Mouse (Mus musculus): ENCODE measurements around the gene Tes3-ps. TPM values are rescaled to one million over a fixed set of nuclear protein-coding genes. Genes with fewer than 3 reads are reported as not detected.

Tes3-ps gene
- polyA plus RNA-seq, 1 experiment from 2014 or later = 0.88 TPM

DNA sequence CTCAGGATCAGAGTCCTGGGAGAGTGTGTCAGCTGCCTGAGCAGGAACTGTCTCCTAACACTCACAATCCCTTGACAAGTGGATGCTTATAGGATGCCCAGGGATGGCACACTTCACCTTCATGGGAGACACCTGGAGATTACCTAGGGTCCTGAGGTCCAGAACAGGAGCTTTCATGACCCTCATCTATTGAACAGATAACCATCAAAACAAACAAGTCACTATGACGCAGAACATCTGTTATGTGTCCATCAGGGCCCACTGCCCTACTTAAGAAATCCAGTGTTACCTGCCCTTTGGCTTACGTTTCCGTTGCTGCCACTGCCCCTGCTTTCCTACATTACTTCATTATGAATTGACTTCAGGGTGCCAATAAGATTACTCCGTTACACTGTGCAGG lies 12.7 kb downstream of the Tes3-ps start:
- 75% methylated on average over 4 of the region's 4 CpGs for WGBS (ENCODE audit: insufficient replicate concordance)
- ATAC-seq (ENCODE audit: insufficient read depth) = no peak

DNA sequence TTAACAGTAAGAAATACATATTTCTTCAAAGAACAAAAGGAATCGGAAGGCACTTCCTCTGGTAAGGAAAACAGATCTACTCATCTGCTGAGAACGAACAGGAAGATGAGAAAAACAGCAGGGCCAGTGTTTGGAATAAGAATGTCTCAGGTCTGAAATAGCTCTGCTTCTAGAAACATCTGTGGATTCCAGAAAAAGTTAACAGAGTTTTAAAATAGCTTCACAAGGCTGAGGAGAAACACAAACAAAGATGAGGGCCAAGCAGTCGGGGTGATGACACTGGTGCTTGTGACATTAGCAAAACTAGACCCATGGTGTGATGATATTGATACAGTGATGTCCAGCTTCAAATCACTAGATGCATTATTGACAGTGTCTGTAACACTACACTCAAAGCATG lies 14.1 kb downstream of the Tes3-ps start:
- Histone ChIP-seq H3K4me3 (replicated peaks) (no peak overlapping the region), H3K4me1 (replicated peaks) (no peaks in the 10 kb centered on the region), H3K36me3 (replicated peaks) (no peaks in the 10 kb centered on the region), H3K27me3 (no peaks in the 10 kb centered on the region), H3K9me3 (replicated peaks) (no peaks in the 10 kb centered on the region), H3K4me2 (no peak overlapping the region), H3K9ac (no peak overlapping the region), H3K27ac (replicated peaks) (no peak overlapping the region)
- 69% methylated on average over 3 of the region's 3 CpGs for WGBS (ENCODE audit: insufficient replicate concordance)
- ATAC-seq (ENCODE audit: insufficient read depth) = no peak

More for the DNA sequence above, 12.7 kb downstream of the Tes3-ps start:
- no peaks in the 10 kb centered on the region for H3K4me1 ChIP-seq (replicated peaks)
- H3K27ac ChIP-seq (replicated peaks) = no peak overlapping the region
- H3K36me3 ChIP-seq (replicated peaks) = no peaks in the 10 kb centered on the region
- no peak overlapping the region for H3K9ac ChIP-seq
- no peaks in the 10 kb centered on the region for H3K9me3 ChIP-seq (replicated peaks)
- H3K4me3 ChIP-seq (replicated peaks) = no peak overlapping the region
- no peak overlapping the region for H3K4me2 ChIP-seq
- H3K27me3 ChIP-seq = no peaks in the 10 kb centered on the region

DNA sequence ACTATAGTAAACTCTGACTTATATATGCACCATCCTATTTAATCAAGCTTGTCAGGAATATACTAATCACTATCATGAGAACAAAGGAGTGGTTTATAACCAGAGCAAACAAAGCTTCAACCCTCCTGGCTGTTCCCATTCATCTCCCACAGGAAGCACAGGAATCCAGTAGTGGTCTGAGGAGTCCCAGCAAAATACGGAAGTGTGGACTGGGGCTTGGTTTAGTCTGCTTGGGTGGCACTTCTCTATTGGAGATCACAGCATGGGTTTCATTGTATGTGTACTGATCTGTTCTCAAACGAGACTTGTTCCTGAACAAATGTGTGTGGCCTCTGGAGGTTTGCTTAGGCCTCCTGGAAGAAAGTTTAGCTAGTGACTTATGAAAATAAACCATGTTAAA lies 25.6 kb downstream of the Tes3-ps start:
- ATAC-seq (ENCODE audit: insufficient read depth) = no peak
- no peaks in the 10 kb centered on the region for H3K36me3 ChIP-seq (replicated peaks)
- WGBS (ENCODE audit: insufficient replicate concordance) = 30% methylated on average over 2 of the region's 2 CpGs
- no peaks in the 10 kb centered on the region for H3K27me3 ChIP-seq
- no peak overlapping the region for H3K9ac ChIP-seq
- no peaks in the 10 kb centered on the region for H3K9me3 ChIP-seq (replicated peaks)
- H3K4me2 ChIP-seq = no peak overlapping the region
- H3K4me1 ChIP-seq (replicated peaks) = no peaks in the 10 kb centered on the region
- no peak overlapping the region for H3K4me3 ChIP-seq (replicated peaks)
- no peak overlapping the region for H3K27ac ChIP-seq (replicated peaks)

DNA sequence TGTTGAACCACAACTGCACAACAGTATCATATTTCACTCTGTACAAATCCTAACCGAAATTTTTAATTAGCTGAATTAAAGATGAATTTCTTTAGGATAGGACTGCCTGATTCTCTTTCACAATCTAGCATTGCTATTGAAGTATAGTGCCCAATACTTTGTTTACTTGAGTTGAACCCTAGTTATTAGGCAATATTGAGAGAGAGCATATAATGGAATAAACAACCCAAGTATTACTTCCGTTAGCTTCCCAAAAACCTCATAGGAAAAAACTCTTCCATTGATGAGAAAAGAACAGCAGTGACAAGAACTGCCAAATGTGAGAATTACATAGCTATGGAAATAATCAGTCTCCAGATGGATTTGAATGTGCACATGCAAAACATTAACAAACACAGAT lies 33.1 kb downstream of the Tes3-ps start:
- ATAC-seq (ENCODE audit: insufficient read depth) = no peak
- WGBS (ENCODE audit: insufficient replicate concordance) = 67% methylated on average over 2 of the region's 2 CpGs
- Histone ChIP-seq H3K4me3 (replicated peaks) (no peak overlapping the region), H3K4me1 (replicated peaks) (no peaks in the 10 kb centered on the region), H3K4me2 (no peak overlapping the region), H3K36me3 (replicated peaks) (no peaks in the 10 kb centered on the region), H3K9me3 (replicated peaks) (no peaks in the 10 kb centered on the region), H3K9ac (no peak overlapping the region), H3K27ac (replicated peaks) (no peak overlapping the region), H3K27me3 (no peaks in the 10 kb centered on the region)

DNA sequence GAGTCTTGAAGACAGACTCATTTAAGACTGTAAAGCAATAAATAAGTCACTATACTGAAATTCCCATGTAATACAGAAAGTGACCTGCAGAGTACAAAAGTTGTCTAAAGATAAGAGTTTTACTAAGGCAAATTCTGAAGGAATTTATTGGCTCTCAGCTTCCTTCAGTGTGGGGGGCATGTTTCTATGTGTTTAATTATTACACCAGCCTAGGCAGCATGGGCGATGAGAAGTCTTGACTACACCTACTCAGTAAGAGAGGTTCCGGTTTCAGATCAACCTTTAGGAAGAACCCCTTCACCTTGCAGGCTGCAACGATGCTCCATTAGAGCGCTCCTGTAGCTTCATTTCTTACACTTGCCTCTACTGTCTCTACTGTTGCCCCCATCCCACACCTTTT lies 37.5 kb downstream of the Tes3-ps start:
- Histone ChIP-seq H3K4me3 (replicated peaks) (no peak overlapping the region), H3K9ac (no peak overlapping the region), H3K4me2 (no peak overlapping the region), H3K27me3 (no peaks in the 10 kb centered on the region), H3K27ac (replicated peaks) (no peak overlapping the region), H3K4me1 (replicated peaks) (no peaks in the 10 kb centered on the region), H3K36me3 (replicated peaks) (no peaks in the 10 kb centered on the region), H3K9me3 (replicated peaks) (no peaks in the 10 kb centered on the region)
- 88% methylated on average over 4 of the region's 4 CpGs for WGBS (ENCODE audit: insufficient replicate concordance)
- ATAC-seq (ENCODE audit: insufficient read depth) = no peak

DNA sequence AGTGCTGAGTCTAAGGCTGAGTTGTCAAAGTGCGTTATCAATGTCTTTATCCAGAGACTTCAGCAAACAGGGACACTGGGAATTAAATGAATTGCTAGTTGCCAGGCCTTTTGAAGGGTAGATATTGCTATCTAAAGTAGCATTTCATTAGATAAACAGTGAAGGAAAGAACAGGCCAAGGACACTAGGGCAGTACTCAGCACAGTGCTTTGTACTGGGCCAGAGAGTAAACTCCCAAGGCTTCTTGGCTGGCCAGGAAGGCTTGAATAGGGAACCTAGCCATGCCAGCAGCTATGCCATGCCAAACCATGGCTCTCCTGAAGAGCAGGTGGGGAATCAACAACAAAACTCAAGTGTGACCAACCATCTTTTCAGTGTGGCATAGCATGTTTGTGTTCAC lies 43.8 kb downstream of the Tes3-ps start:
- H3K36me3 ChIP-seq (replicated peaks) = no peaks in the 10 kb centered on the region
- H3K4me3 ChIP-seq (replicated peaks) = no peak overlapping the region
- no peak overlapping the region for H3K4me2 ChIP-seq
- 85% methylated on average over 1 of the region's 1 CpGs for WGBS (ENCODE audit: insufficient replicate concordance)
- H3K9me3 ChIP-seq (replicated peaks) = no peaks in the 10 kb centered on the region
- no peaks in the 10 kb centered on the region for H3K4me1 ChIP-seq (replicated peaks)
- no peak overlapping the region for H3K9ac ChIP-seq
- no peak for ATAC-seq (ENCODE audit: insufficient read depth)
- no peak overlapping the region for H3K27ac ChIP-seq (replicated peaks)
- H3K27me3 ChIP-seq = no peaks in the 10 kb centered on the region

DNA sequence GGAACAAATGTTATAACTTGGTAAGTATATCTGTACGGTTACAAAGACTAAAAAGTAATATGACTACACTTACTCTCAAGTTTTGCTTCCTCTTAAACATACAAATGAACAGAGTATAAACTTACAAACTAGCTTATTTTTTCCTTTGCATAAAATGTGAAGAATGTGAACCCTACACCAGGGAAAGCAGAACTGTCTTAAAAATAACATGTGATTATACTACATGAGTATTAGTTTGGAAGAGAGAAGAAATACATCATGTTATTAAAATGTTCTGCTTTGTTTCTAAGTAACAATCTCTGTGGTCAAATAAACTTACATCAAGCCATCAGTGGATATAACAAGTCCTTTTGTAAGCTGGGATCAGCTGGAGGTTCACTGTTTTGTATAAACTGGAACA lies 45.6 kb downstream of the Tes3-ps start:
- no peak overlapping the region for H3K27ac ChIP-seq (replicated peaks)
- H3K9me3 ChIP-seq (replicated peaks) = no peaks in the 10 kb centered on the region
- H3K36me3 ChIP-seq (replicated peaks) = 0 out of 2 replicates have a peak, but pooled peaks cover 3% of the 10 kb centered on the region
- no peak overlapping the region for H3K9ac ChIP-seq
- no peak for ATAC-seq (ENCODE audit: insufficient read depth)
- H3K4me1 ChIP-seq (replicated peaks) = no peaks in the 10 kb centered on the region
- no peak overlapping the region for H3K4me3 ChIP-seq (replicated peaks)
- H3K27me3 ChIP-seq = no peaks in the 10 kb centered on the region
- no peak overlapping the region for H3K4me2 ChIP-seq
- 74% methylated on average over 1 of the region's 1 CpGs for WGBS (ENCODE audit: insufficient replicate concordance)

DNA sequence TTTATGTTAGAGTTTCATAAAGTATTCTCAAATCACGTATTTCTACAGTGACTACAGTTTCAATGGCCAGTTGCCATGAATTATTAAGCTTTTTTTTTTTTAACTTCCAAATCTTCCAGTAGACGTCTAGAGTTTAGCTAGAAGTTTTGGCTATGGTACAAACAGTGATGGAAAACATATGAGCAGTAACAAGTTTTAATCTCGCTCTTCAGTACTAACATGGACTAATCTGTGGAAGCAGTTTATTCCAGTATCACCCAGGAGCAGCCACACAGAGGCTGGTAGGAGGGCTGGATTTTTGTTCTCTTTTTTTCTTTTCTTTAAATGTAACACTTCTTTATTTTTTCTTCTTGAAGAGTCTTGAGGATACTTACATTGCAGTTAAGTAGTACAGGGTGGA lies 51.2 kb downstream of the Tes3-ps start, which contains the start of gene Aspn:
Aspn (plus strand) TSS at position 165 of the 400 bp plus-strand sequence.
- H3K27me3 ChIP-seq = no peaks in the 10 kb centered on the region
- ATAC-seq (ENCODE audit: insufficient read depth) = no peak
- H3K27ac ChIP-seq (replicated peaks) = no peak within 1 kb of the TSS

DNA sequence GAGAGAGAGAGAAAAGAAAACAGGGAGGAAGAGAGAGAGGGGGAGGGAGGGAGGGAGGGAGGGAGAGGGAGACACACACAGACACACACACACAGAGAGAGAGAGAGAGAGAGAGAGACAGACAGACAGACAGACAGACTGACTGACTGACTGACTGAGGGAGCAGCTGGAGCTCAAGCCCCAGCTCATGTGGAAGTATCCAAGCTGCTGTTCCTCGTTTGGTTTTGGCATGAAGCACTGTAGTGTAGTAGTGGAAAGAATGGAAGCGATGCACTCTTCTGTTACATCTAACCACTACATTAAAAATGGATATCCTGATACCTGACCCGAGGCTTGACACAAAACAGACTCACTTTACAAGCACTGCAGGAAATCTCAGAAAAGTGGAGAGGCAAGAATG lies 52.5 kb downstream of the Tes3-ps start:
- no peak overlapping the region for H3K4me3 ChIP-seq (replicated peaks)
- H3K27me3 ChIP-seq = no peaks in the 10 kb centered on the region
- H3K4me2 ChIP-seq = no peak overlapping the region
- ATAC-seq (ENCODE audit: insufficient read depth) = no peak
- H3K36me3 ChIP-seq (replicated peaks) = 0 out of 2 replicates have a peak, but pooled peaks cover 3% of the 10 kb centered on the region
- H3K9ac ChIP-seq = no peak overlapping the region
- no peaks in the 10 kb centered on the region for H3K9me3 ChIP-seq (replicated peaks)
- 53% methylated on average over 3 of the region's 3 CpGs for WGBS (ENCODE audit: insufficient replicate concordance)
- H3K4me1 ChIP-seq (replicated peaks) = no peaks in the 10 kb centered on the region
- no peak overlapping the region for H3K27ac ChIP-seq (replicated peaks)

More for the DNA sequence above, 51.2 kb downstream of the Tes3-ps start, which contains the start of gene Aspn:
- Histone ChIP-seq H3K4me2 (no peak within 1 kb of the TSS), H3K36me3 (replicated peaks) (0 out of 2 replicates have a peak, but pooled peaks cover 3% of the 10 kb centered on the region), H3K9me3 (replicated peaks) (no peaks in the 10 kb centered on the region), H3K4me1 (replicated peaks) (no peaks in the 10 kb centered on the region), H3K4me3 (replicated peaks) (no peak within 1 kb of the TSS), H3K9ac (no peak within 1 kb of the TSS)
- WGBS (ENCODE audit: insufficient replicate concordance) = 77% methylated on average over 3 of the region's 3 CpGs

Other genes starting within 250 kb of the Tes3-ps start
- 1.6 TPM in 2 replicates for gene Susd3, start 244.6 kb upstream of the Tes3-ps start, polyA plus RNA-seq (2015; fragmentation: Nextera tagmentation; extraction: Ambion mirVana)
- 0.52 TPM in 2 replicates for gene Fgd3, start 173.0 kb upstream of the Tes3-ps start, polyA plus RNA-seq (2015; fragmentation: Nextera tagmentation; extraction: Ambion mirVana)
- gene Bicd2, start 151.7 kb upstream of the Tes3-ps start, polyA plus RNA-seq (2015; fragmentation: Nextera tagmentation; extraction: Ambion mirVana) = 7.5 and 8.0 TPM in 2 replicates
- gene Ippk, start 72.1 kb upstream of the Tes3-ps start, polyA plus RNA-seq (2015; fragmentation: Nextera tagmentation; extraction: Ambion mirVana) = 7.3 and 7.5 TPM in 2 replicates
- gene Ecm2, start 11.5 kb downstream of the Tes3-ps start, polyA plus RNA-seq (2015; fragmentation: Nextera tagmentation; extraction: Ambion mirVana) = 0.24 and 0.50 TPM in 2 replicates
- 2.0 and 2.2 TPM in 2 replicates for gene Aspn, start 51.1 kb downstream of the Tes3-ps start, polyA plus RNA-seq (2015; fragmentation: Nextera tagmentation; extraction: Ambion mirVana)
- 0.55 TPM in 2 replicates for gene Omd, start 89.1 kb downstream of the Tes3-ps start, polyA plus RNA-seq (2015; fragmentation: Nextera tagmentation; extraction: Ambion mirVana)
- gene Ogn, start 114.7 kb downstream of the Tes3-ps start, polyA plus RNA-seq (2015; fragmentation: Nextera tagmentation; extraction: Ambion mirVana) = 3.7 and 4.3 TPM in 2 replicates
- 17.3 and 22.7 TPM in 2 replicates for gene Cenpp, start 159.5 kb downstream of the Tes3-ps start, polyA plus RNA-seq (2015; fragmentation: Nextera tagmentation; extraction: Ambion mirVana)
- gene Nol8, start 159.8 kb downstream of the Tes3-ps start, polyA plus RNA-seq (2015; fragmentation: Nextera tagmentation; extraction: Ambion mirVana) = 6.2 and 7.0 TPM in 2 replicates
- gene Iars, start 188.8 kb downstream of the Tes3-ps start, polyA plus RNA-seq (2015; fragmentation: Nextera tagmentation; extraction: Ambion mirVana) = 46.3 and 49.2 TPM in 2 replicates

Measured in liver, embryonic 15.5 days (tissue).